Mouse (Mus musculus) MEL (cell line): ENCODE measurements around the gene Pde10a. TPM values are rescaled to one million over a fixed set of nuclear protein-coding genes. Genes with fewer than 3 reads are reported as not detected.

Experiments
- DNase-seq: peaks from one replicate; pipeline ENCODE4 v3.0.0; 2011; ENCODE audit warnings: low read depth, low spot score
- H3K27ac ChIP-seq: 2 replicates; pipeline ENCODE4 v1.5.1; 2012; ENCODE audit warnings: low read depth, mild to moderate bottlenecking, control low read depth, low read length, moderate library complexity; ENCODE audit not compliant: control insufficient read depth
- H3K27me3 ChIP-seq, 2 experiments: fragments of 150-350 bp in 1 of 2; sonication (generic) in 1 of 2; 2 replicates each; pipeline ENCODE4 v1.6.1; 2012; ENCODE audit warnings: low read length in 2 of 2, mild to moderate bottlenecking in 2 of 2, improper control_type of control experiment in 1 of 2, moderate library complexity in 1 of 2; ENCODE audit not compliant: insufficient read depth in 2 of 2, control insufficient read depth in 1 of 2
- H3K36me3 ChIP-seq, 2 experiments: 2 replicates each; pipeline ENCODE4 v1.6.1; 2012 to 2014; ENCODE audit warnings: low read length in 2 of 2, improper control_type of control experiment in 1 of 2, inconsistent platforms in 1 of 2, mild to moderate bottlenecking in 1 of 2; ENCODE audit not compliant: insufficient read depth in 2 of 2, control insufficient read depth in 1 of 2
- H3K4me1 ChIP-seq, 2 experiments: fragments of 150-350 bp in 1 of 2; sonication (generic) in 1 of 2; 2 replicates each; pipeline ENCODE4 v1.6.1; 2012; ENCODE audit warnings: low read length in 2 of 2, improper control_type of control experiment in 1 of 2, mild to moderate bottlenecking in 1 of 2; ENCODE audit not compliant: insufficient read depth in 2 of 2, control insufficient read depth in 1 of 2
- H3K4me3 ChIP-seq, 2 experiments: fragments of 150-350 bp in 1 of 2; sonication (generic) in 1 of 2; 2 replicates each; pipeline ENCODE4 v1.5.1; 2012; ENCODE audit warnings: low read depth in 2 of 2, low read length in 2 of 2, mild to moderate bottlenecking in 2 of 2, moderate library complexity in 2 of 2, control low read depth in 1 of 2, improper control_type of control experiment in 1 of 2; ENCODE audit not compliant: control insufficient read depth in 1 of 2, insufficient read depth in 1 of 2
- H3K79me2 ChIP-seq: 2 replicates; pipeline ENCODE4 v1.6.1; 2012; ENCODE audit warnings: mild to moderate bottlenecking, low read length, moderate library complexity; ENCODE audit not compliant: control insufficient read depth, poor library complexity, insufficient read depth
- H3K9ac ChIP-seq: 2 replicates; pipeline ENCODE4 v1.6.1; 2012; ENCODE audit warnings: low read depth, mild to moderate bottlenecking, control low read depth, low read length, moderate library complexity; ENCODE audit not compliant: control insufficient read depth, poor library complexity, severe bottlenecking
- H3K9me3 ChIP-seq: fragments of 150-350 bp; sonication (generic); replicated peaks from 2 replicates; pipeline ENCODE4 v1.6.1; 2012; ENCODE audit warnings: mild to moderate bottlenecking, low read length, improper control_type of control experiment, moderate library complexity; ENCODE audit not compliant: insufficient read depth
- CHD1 ChIP-seq: IDR thresholded peaks from 2 replicates; pipeline ENCODE4 v1.6.1; 2012; ENCODE audit warnings: low read depth, mild to moderate bottlenecking, inconsistent platforms, low read length, improper control_type of control experiment
- ETS1 ChIP-seq: IDR thresholded peaks from 2 replicates; pipeline ENCODE4 v1.6.1; 2012; ENCODE audit warnings: low read depth, mild to moderate bottlenecking, inconsistent platforms, low read length, improper control_type of control experiment, moderate library complexity
- GATA1 ChIP-seq: IDR thresholded peaks from 2 replicates; pipeline ENCODE4 v1.6.1; 2011; ENCODE audit warnings: low read depth, low read length, improper control_type of control experiment
- HCFC1 ChIP-seq: IDR thresholded peaks from 2 replicates; pipeline ENCODE4 v1.6.1; 2012; ENCODE audit warnings: low read depth, mild to moderate bottlenecking, inconsistent platforms, low read length, improper control_type of control experiment, moderate library complexity
- KAT2A ChIP-seq: conservative IDR thresholded peaks from 2 replicates; pipeline ENCODE4 v1.6.1; 2012; ENCODE audit warnings: low read depth, low read length, improper control_type of control experiment, inconsistent platforms
- MEF2A ChIP-seq: IDR thresholded peaks from 2 replicates; pipeline ENCODE4 v1.6.1; 2014; ENCODE audit warnings: low read depth, mild to moderate bottlenecking, inconsistent platforms, low read length, improper control_type of control experiment; ENCODE audit not compliant: poor library complexity, insufficient replicate concordance, severe bottlenecking; ENCODE audit errors: extremely low read depth
- MXI1 ChIP-seq: IDR thresholded peaks from 2 replicates; pipeline ENCODE4 v1.6.1; 2011; ENCODE audit warnings: mild to moderate bottlenecking, low read depth, low read length, improper control_type of control experiment
- MYC ChIP-seq: IDR thresholded peaks from 2 replicates; pipeline ENCODE4 v1.6.1; 2011; ENCODE audit warnings: low read depth, mild to moderate bottlenecking, low read length, improper control_type of control experiment, moderate library complexity
- NELFE ChIP-seq: IDR thresholded peaks from 2 replicates; pipeline ENCODE4 v1.6.1; 2011; ENCODE audit warnings: low read depth, low read length, improper control_type of control experiment
- NRF1 ChIP-seq: IDR thresholded peaks from 2 replicates; pipeline ENCODE4 v1.6.1; 2014; ENCODE audit warnings: low read depth, mild to moderate bottlenecking, inconsistent platforms, low read length, improper control_type of control experiment, moderate library complexity; ENCODE audit not compliant: poor library complexity, insufficient read depth, severe bottlenecking
- POLR2AphosphoS5 ChIP-seq: IDR thresholded peaks from 2 replicates; pipeline ENCODE4 v1.6.1; 2012; ENCODE audit warnings: low read depth, borderline replicate concordance, mild to moderate bottlenecking, inconsistent platforms, low read length, moderate library complexity, mixed read lengths
- TBP ChIP-seq: IDR thresholded peaks from 2 replicates; pipeline ENCODE4 v1.8.0; 2011; ENCODE audit warnings: low read depth, low read length, improper control_type of control experiment
- TCF12 ChIP-seq: IDR thresholded peaks from 2 replicates; pipeline ENCODE4 v1.6.1; 2014; ENCODE audit warnings: low read depth, mild to moderate bottlenecking, inconsistent platforms, low read length, improper control_type of control experiment, moderate library complexity
- UBTF ChIP-seq: IDR thresholded peaks from 2 replicates; pipeline ENCODE4 v1.6.1; 2012; ENCODE audit warnings: low read depth, mild to moderate bottlenecking, inconsistent platforms, low read length, improper control_type of control experiment, moderate library complexity, borderline replicate concordance; ENCODE audit not compliant: insufficient read depth
- USF2 ChIP-seq, 2 experiments: IDR thresholded peaks; 2 replicates each; pipeline ENCODE4 v1.6.1; 2011 to 2012; ENCODE audit warnings: improper control_type of control experiment in 2 of 2, low read length in 2 of 2, borderline replicate concordance in 1 of 2, inconsistent platforms in 1 of 2, low read depth in 1 of 2, mild to moderate bottlenecking in 1 of 2; ENCODE audit not compliant: insufficient read depth in 1 of 2
- ZMIZ1 ChIP-seq: IDR thresholded peaks from 2 replicates; pipeline ENCODE4 v1.6.1; 2012; ENCODE audit warnings: low read depth, mild to moderate bottlenecking, inconsistent platforms, low read length, improper control_type of control experiment, moderate library complexity
- ZNF384 ChIP-seq: IDR thresholded peaks from 2 replicates; pipeline ENCODE4 v1.6.1; 2012; ENCODE audit warnings: low read depth, mild to moderate bottlenecking, inconsistent platforms, low read length, improper control_type of control experiment
- polyA plus RNA-seq, 2 experiments: library from polyadenylated mRNA; stranded (reverse) in 1 of 2; unstranded in 1 of 2; fragments of >175 nt in 1 of 2; fragments of >200 nt in 1 of 2; gene quantifications; 2 replicates each; pipeline versions ENCODE4 v1.2.1 to v1.2.4; 2012; ENCODE audit warnings: low replicate concordance in 2 of 2, low read depth in 1 of 2; ENCODE audit not compliant: insufficient read length in 2 of 2, insufficient read depth in 1 of 2, missing spikeins in 1 of 2
- total RNA-seq: library from RNA; depleted of rRNA; stranded (reverse); fragments of 300-350 nt; gene quantifications from 2 replicates; pipeline ENCODE4 v1.2.3, GENCODE M21; 2012

Gene Pde10a
- total and polyA plus RNA-seq, 3 experiments, result 3.1 to 6.9 TPM; not detected in 1

GRCm38 (mm10) chr17:8884691-8885090 lies 359.5 kb downstream of the Pde10a start:
- H3K79me2 ChIP-seq, result no peaks in the 10 kb centered on the region
- H3K4me1 ChIP-seq, result no peaks in the 10 kb centered on the region
- TF ChIP-seq ETS1 (no peak), USF2 (IDR thresholded peaks at IDR 0.05; ENCODE audit: borderline replicate concordance in 1 of 2, insufficient read depth in 1 of 2, low read depth in 1 of 2, low read length in 2 of 2) (no peak), CHD1 (no peak), GATA1 (no peak), TCF12 (no peak), MXI1 (no peak), POLR2AphosphoS5 (no peak)

GRCm38 (mm10) chr17:8885830-8886229 lies 360.7 kb downstream of the Pde10a start:
- DNase-seq, result no peak
- Histone ChIP-seq H3K4me1 (no peaks in the 10 kb centered on the region), H3K36me3 (no peaks in the 10 kb centered on the region), H3K79me2 (no peaks in the 10 kb centered on the region), H3K9ac (no peak overlapping the region), H3K27me3 (no peaks in the 10 kb centered on the region), H3K9me3 (no peaks in the 10 kb centered on the region), H3K27ac (no peak overlapping the region), H3K4me3 (no peak overlapping the region)
- TF ChIP-seq HCFC1 (no peak), GATA1 (no peak), ZNF384 (no peak), NELFE (no peak), MYC (no peak), TBP (no peak), KAT2A (no peak), NRF1 (no peak), ZMIZ1 (no peak), UBTF (no peak), MEF2A (no peak)

More at GRCm38 (mm10) chr17:8884691-8885090, 359.5 kb downstream of the Pde10a start:
- Histone ChIP-seq H3K27ac (no peak overlapping the region), H3K27me3 (no peaks in the 10 kb centered on the region), H3K4me3 (no peak overlapping the region), H3K36me3 (no peaks in the 10 kb centered on the region), H3K9ac (no peak overlapping the region), H3K9me3 (no peaks in the 10 kb centered on the region)
- DNase-seq, result no peak
